Mouse (Mus musculus): Measurements from ENCODE around the gene Nav2.

Nav2 gene

DNA sequence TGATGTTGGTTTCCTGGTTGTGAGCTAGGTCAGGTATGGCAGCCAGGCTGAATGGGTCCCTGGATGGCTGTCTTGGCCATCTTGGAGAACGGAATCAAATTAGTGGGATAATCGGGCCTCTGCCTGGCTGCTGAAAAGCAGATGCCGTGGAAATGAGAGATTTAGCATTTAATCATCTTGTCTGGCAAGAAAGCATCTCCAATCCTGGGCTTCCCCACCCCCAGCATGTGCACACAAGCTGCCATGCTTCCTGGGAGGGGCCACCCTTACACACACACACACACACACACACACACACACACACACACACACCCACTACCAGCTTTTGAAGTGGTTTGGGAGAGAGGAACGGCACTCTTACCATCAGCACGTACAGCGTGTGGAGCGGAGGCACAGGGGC is 506.6 kb downstream of the Nav2 start:
- DNase-seq (ENCODE audit: extremely low read depth, insufficient read length, low spot score): no peak

GRCm38 (mm10) chr7:49415716-49416115 is 507.2 kb downstream of the Nav2 start:
- DNase-seq (ENCODE audit: extremely low read depth, insufficient read length, low spot score): no peak

- no peak for DNase-seq (ENCODE audit: extremely low read depth, insufficient read length, low spot score)
Observed at GRCm38 (mm10) chr7:49418841-49419240, 510.3 kb downstream of the Nav2 start.

- no peak for DNase-seq (ENCODE audit: extremely low read depth, insufficient read length, low spot score)
Observed at GRCm38 (mm10) chr7:49420139-49420802, 511.8 kb downstream of the Nav2 start.

- no peak for DNase-seq (ENCODE audit: extremely low read depth, insufficient read length, low spot score)
Observed at GRCm38 (mm10) chr7:49421261-49421660, 512.7 kb downstream of the Nav2 start.

DNA sequence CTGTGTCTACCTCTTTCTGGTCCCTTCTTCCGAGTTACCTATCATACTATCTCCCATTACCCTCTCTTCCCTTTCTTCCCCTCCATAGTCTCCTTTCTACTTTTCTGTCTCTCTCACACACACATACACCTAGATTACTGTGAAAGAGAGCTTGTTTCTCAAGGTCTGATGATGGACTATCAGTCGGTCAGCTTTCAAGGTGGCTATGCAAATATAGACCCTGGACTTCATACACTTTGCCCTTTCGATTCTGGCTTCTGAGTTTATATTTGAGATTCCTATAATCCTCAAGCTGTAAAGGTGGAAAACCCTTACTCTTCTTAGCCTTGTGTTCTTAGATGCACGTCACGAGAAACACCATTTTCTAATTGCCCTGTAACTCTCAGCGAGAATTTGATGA is 515.4 kb downstream of the Nav2 start:
- no peak for DNase-seq (ENCODE audit: extremely low read depth, insufficient read length, low spot score)

GRCm38 (mm10) chr7:49426060-49426459 is 517.5 kb downstream of the Nav2 start:
- DNase-seq (ENCODE audit: extremely low read depth, insufficient read length, low spot score): no peak

DNA sequence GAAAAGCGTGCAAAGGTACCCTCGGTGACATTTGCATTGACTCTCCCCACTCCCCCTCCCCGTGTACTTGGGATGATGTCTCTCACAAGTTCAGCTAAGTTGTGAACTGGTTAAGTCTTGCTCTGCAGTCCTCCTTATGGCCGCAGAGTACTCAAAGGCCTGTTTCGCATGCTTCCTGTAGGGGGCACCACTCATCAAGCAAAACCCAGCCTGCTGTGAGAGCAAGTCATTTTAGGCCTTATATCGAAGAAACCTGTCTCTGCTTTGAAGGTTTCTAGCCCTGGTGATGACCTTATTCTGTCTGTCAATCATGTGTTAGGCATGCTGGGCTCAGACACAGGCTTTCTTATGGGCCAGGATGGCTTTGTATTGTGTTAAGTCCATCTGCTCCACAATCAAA is 519.3 kb downstream of the Nav2 start:
- DNase-seq (ENCODE audit: extremely low read depth, insufficient read length, low spot score): no peak

- DNase-seq (ENCODE audit: extremely low read depth, insufficient read length, low spot score): no peak
Observed at GRCm38 (mm10) chr7:49428947-49429346, 520.4 kb downstream of the Nav2 start.

DNA sequence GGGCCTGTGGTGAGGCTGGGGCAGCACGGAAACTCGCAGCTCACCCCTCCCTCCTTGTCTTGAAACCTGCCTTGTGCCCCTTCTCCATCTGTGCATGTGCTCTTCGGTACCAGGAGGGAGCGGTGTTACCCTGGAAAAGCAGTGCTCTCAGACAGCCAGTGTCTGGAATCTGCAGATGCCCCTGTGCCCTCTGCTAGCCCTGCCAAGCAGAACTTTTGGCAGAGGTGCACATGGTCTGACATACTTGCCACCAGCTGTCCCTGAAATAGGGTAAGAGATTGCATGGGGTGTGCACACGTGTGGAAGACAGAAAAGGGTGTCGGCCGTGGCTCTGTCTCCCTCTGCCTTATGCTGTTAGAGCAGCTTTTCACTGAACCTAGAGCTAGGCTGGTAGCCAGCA is 522.3 kb downstream of the Nav2 start:
- DNase-seq (ENCODE audit: extremely low read depth, insufficient read length, low spot score): no peak

DNA sequence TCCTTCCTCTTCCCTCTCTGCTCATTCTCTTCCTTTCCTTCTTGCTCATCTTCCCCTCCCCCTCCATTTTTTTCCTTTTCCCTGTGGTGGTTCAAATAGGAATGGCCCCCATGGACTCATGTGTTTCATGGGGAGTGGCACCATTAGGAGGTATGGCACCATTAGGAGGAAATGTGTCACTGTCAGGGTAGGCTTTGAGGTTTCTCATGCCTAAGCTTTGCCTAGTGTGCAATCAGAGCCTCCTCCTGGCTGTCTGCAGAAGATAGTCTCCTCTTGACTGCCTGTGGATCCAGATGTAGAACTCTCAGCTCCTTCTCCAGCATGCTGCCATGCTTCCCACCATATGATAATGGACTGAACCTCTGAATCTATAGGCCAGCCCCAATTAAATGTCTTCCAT is 525.4 kb downstream of the Nav2 start:
- DNase-seq (ENCODE audit: extremely low read depth, insufficient read length, low spot score): no peak

DNA sequence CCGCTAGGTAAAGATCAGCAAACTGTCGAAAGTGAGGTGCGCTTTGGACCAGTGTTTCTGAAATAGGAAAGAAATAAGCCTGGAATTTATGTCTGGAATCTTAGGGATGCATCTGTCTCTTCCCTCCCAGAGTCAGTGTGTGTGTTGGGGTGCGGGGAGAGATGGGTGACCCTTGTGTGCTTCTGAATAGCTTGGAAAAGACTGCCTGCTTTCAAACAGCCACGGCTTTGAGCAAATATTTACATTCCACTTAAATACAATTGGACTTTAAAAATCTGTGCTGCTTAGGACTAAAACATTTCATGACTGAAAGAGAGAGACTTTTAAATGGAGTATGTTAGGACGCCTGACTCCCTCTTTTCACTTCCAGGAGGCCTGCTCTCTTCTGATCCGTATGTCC is 528.0 kb downstream of the Nav2 start:
- DNase-seq (ENCODE audit: extremely low read depth, insufficient read length, low spot score): no peak

DNA sequence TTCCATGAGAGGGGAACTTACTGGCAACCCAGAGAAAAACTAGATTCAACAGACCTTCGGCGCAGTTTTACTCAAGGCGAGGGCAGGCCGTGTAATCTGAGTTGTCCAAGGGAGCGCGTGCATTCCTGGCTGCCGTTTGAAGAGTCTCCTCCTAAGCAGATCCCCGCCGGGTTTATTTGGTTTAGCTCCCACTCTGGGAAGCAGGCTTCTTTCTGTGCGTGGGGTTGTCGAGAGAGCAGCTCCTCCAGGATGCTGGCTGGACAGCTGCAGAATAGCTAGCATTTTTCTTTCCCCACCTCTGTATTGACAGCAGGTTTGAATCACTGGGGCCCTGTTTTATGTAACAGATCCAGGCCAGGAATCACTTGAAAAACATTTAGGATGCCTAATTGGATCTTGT is 529.4 kb downstream of the Nav2 start:
- no peak for DNase-seq (ENCODE audit: extremely low read depth, insufficient read length, low spot score)

GRCm38 (mm10) chr7:49439136-49439535 is 530.6 kb downstream of the Nav2 start:
- DNase-seq (ENCODE audit: extremely low read depth, insufficient read length, low spot score): no peak

GRCm38 (mm10) chr7:49440333-49440969 is 531.9 kb downstream of the Nav2 start:
- peak; percentile 59 for DNase-seq (ENCODE audit: extremely low read depth, insufficient read length, low spot score)

DNA sequence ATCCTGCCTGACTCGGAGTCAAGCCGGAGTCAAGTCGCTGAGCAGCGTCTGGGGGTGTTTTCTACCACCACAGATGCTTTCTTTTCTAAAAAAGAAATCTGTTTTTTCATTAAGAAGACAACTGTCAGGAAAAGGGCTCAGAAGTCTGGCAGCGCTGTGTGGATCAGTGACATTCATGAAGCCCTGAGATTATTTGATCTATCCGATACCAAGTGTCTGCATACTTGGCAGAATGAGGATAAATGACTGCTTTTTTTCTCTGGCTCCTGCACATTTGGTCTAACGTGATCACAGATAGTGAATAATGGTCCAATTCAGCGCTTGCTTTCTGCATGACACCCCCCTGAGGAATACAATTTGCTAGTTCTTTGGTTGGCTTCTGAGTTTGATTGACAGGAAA is 533.7 kb downstream of the Nav2 start:
- no peak for DNase-seq (ENCODE audit: extremely low read depth, insufficient read length, low spot score)

DNA sequence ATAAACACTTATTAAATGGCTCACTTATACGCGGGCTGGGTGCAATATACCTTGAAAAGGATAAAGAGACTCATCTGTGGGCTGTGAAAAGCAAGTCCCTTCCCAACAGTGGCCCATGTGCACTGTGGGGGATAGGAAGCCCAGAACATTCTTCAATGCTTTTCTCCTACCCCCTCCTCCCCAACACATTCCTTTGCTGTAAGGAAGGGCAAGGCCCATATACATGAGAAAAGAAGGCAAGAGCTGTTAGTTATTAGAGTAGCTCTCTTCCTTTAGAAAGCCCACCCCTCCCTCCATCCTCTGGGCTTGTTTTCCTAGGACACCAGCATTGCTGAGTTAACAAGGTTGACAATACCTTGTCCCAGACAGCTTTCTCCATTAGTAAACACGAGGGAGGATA is 540.1 kb downstream of the Nav2 start:
- no peak for DNase-seq (ENCODE audit: extremely low read depth, insufficient read length, low spot score)

- no peak for DNase-seq (ENCODE audit: extremely low read depth, insufficient read length, low spot score)
Observed at GRCm38 (mm10) chr7:49450261-49451141, 542.0 kb downstream of the Nav2 start.

DNA sequence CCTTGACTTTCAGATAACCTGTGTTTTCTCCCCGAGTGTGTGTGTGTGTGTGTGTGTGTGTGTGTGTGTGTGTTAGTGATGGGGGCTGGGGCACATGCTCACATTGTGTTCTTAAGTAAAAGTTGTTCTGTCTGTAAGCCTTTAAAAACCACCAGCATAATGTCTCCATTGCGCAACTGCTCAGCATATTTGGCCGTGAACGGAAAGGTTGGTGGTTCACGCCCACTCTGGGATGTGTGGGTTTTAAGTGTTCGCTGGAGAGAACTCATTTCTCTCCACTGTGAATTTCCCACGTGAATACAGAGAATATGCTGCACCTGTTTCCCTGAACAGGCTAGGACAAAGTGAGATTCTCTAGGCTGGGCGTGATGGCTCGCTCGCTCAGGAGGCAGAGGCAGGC is 542.7 kb downstream of the Nav2 start:
- DNase-seq (ENCODE audit: extremely low read depth, insufficient read length, low spot score): no peak

DNA sequence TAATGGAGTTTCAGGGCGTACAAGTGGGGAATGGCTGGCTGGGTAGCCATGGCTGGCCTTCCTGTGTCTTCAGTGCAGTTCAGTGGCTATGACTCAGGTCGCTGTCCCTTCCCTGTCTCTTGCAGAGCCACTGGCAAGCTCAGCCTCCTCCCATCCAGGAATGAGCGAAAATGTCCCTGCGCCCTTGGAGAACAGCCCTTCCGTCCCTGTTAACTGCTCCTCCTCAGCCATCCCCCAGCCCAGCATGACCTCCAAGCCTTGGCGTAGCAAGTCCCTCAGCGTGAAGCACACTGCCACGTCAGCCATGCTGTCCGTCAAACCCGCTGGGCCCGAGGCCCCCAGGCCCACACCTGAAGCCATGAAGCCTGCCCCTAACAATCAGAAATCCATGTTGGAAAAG is 543.8 kb downstream of the Nav2 start:
- DNase-seq (ENCODE audit: extremely low read depth, insufficient read length, low spot score): no peak

- DNase-seq (ENCODE audit: extremely low read depth, insufficient read length, low spot score): no peak
Observed at GRCm38 (mm10) chr7:49454601-49455000, 546.1 kb downstream of the Nav2 start.

GRCm38 (mm10) chr7:49456148-49456547 is 547.6 kb downstream of the Nav2 start:
- no peak for DNase-seq (ENCODE audit: extremely low read depth, insufficient read length, low spot score)
